Mouse (Mus musculus) T-helper 1 cell (primary cell): Measurements from ENCODE around the gene Spef1.

Experiments used
- in situ Hi-C: fragments of 300-600 bp; cut with MboI, MseI; formaldehyde crosslinking; loops from one replicate; pipeline ENCODE4 v1.15.1; 2025; ENCODE audit warnings: high pct_unique_total_duplicates

Gene Spef1

GRCm38 (mm10) chr2:131145121-131145520 lies 42.0 kb downstream of the Spef1 start:
- in situ Hi-C loops = no loop called here

GRCm38 (mm10) chr2:131143007-131143780 lies 43.9 kb downstream of the Spef1 start:
- in situ Hi-C loops = no loop called here

GRCm38 (mm10) chr2:131142592-131142991 lies 44.5 kb downstream of the Spef1 start:
- in situ Hi-C loops = no loop called here

GRCm38 (mm10) chr2:131141336-131141986 lies 45.6 kb downstream of the Spef1 start:
- in situ Hi-C loops = no loop called here

- in situ Hi-C loops = no loop called here
Measured at GRCm38 (mm10) chr2:131140533-131140905, 46.6 kb downstream of the Spef1 start.

- in situ Hi-C loops = loop anchor here (10.0 kb wide), 1 partner anchor 1225 kb away; no protein-coding TSS in a partner anchor
Measured at GRCm38 (mm10) chr2:131139886-131140532, 47.1 kb downstream of the Spef1 start.

- in situ Hi-C loops = loop anchor here (10.0 kb wide), 1 partner anchor 1226 kb away; no protein-coding TSS in a partner anchor
Measured at GRCm38 (mm10) chr2:131139287-131139686, 47.8 kb downstream of the Spef1 start.

GRCm38 (mm10) chr2:131138760-131139159 lies 48.3 kb downstream of the Spef1 start:
- in situ Hi-C loops = loop anchor here (10.0 kb wide), 1 partner anchor 1226 kb away; no protein-coding TSS in a partner anchor

- in situ Hi-C loops = loop anchor here (10.0 kb wide), 1 partner anchor 1227 kb away; no protein-coding TSS in a partner anchor
Measured at GRCm38 (mm10) chr2:131138296-131138695, 48.8 kb downstream of the Spef1 start.

- in situ Hi-C loops = loop anchor here (10.0 kb wide), 1 partner anchor 1229 kb away; no protein-coding TSS in a partner anchor
Measured at GRCm38 (mm10) chr2:131135521-131136139, 51.5 kb downstream of the Spef1 start.

GRCm38 (mm10) chr2:131134826-131135400 lies 52.2 kb downstream of the Spef1 start:
- in situ Hi-C loops = loop anchor here (10.0 kb wide), 1 partner anchor 1230 kb away; no protein-coding TSS in a partner anchor

- in situ Hi-C loops = loop anchor here (10.0 kb wide), 1 partner anchor 1230 kb away; no protein-coding TSS in a partner anchor
Measured at GRCm38 (mm10) chr2:131134381-131134780, 52.7 kb downstream of the Spef1 start.

GRCm38 (mm10) chr2:131132930-131133547 lies 54.0 kb downstream of the Spef1 start, which contains the start of gene Gm11037:
Gene Gm11037, plus strand, starts transcription at chr2:131133497.
- in situ Hi-C loops = loop anchor here (10.0 kb wide), 1 partner anchor 1232 kb away; no protein-coding TSS in a partner anchor

- in situ Hi-C loops = loop anchor here (10.0 kb wide), 1 partner anchor 1233 kb away; no protein-coding TSS in a partner anchor
Measured at GRCm38 (mm10) chr2:131132111-131132888, 54.8 kb downstream of the Spef1 start.

GRCm38 (mm10) chr2:131130849-131131248 lies 56.2 kb downstream of the Spef1 start:
- in situ Hi-C loops = loop anchor here (10.0 kb wide), 1 partner anchor 1234 kb away; no protein-coding TSS in a partner anchor

- in situ Hi-C loops = loop anchor here (10.0 kb wide), 1 partner anchor 1235 kb away; no protein-coding TSS in a partner anchor
Measured at GRCm38 (mm10) chr2:131129836-131130235, 57.2 kb downstream of the Spef1 start.

- in situ Hi-C loops = no loop called here
Measured at GRCm38 (mm10) chr2:131128636-131129157, 58.4 kb downstream of the Spef1 start.

- in situ Hi-C loops = no loop called here
Measured at GRCm38 (mm10) chr2:131128211-131128610, 58.9 kb downstream of the Spef1 start.

- in situ Hi-C loops = no loop called here
Measured at GRCm38 (mm10) chr2:131127161-131127730, 59.8 kb downstream of the Spef1 start, which contains the start of gene Hspa12b. Gene Hspa12b, plus strand, starts transcription at chr2:131127280.
